Mouse (Mus musculus): ENCODE measurements at regions not wholly inside any gene's neighbourhood (a gene's known extent, or its start where the extent isn't known, plus 50 kb on each side); places are given as distances from the start of the nearest gene placed in this dataset.

- no peak for ATAC-seq (ENCODE audit: poor library complexity, severe bottlenecking)
These were observed 192.3 kb downstream of the Parm1 start for GRCm38 (mm10) chr5:91709494-91710286.

GRCm38 (mm10) chr5:91708149-91708548 is 190.7 kb downstream of the Parm1 start:
- no peak for ATAC-seq (ENCODE audit: poor library complexity, severe bottlenecking)

- ATAC-seq (ENCODE audit: poor library complexity, severe bottlenecking) = no peak
These were observed 179.7 kb downstream of the Parm1 start for GRCm38 (mm10) chr5:91697075-91697474.

GRCm38 (mm10) chr5:91696532-91696931 is 179.1 kb downstream of the Parm1 start:
- ATAC-seq (ENCODE audit: poor library complexity, severe bottlenecking) = no peak

DNA sequence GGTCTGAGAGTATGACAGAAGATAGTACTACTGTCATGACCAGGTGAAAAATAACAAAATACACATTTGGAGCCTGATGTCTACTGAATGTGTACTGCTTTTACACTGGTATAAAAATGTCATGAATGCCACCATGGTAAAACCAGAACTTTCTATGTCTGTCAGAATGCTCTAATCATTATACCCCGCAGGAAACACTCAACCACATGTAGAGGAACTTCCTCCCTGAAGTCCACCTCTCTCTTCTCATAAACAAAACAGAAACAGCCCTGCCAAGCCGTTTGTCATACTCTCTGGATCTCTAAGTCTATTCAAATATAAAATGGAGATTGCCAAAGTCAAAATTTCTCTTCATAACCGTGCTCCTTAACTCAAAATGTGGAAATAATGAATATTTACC is 178.2 kb downstream of the Parm1 start:
- ATAC-seq (ENCODE audit: poor library complexity, severe bottlenecking) = no peak

DNA sequence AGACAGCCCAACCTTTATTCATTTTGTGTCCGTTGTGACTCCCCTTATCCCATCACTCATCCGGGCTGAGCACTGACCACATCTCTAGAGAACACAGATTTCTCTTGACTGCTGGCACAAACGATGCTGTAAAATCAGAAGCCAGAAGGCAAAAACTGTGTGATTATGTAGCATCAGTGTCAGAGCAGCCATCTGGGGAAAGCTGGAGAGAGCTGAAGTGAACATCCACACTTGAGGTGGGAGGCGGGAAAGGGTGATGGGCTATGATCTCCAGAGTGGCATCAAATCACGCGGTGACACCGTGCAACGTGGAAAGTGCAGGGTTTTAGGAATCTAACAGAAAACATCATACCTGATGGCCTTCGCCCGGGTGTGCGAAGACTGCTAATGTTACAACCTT is 175.9 kb downstream of the Parm1 start:
- no peak for ATAC-seq (ENCODE audit: poor library complexity, severe bottlenecking)

GRCm38 (mm10) chr5:91692292-91692691 is 174.9 kb downstream of the Parm1 start:
- ATAC-seq (ENCODE audit: poor library complexity, severe bottlenecking) = no peak

GRCm38 (mm10) chr5:91678727-91679126 is 161.3 kb downstream of the Parm1 start:
- ATAC-seq (ENCODE audit: poor library complexity, severe bottlenecking) = no peak

Measured in megakaryocyte, adult 5-6 weeks (primary cell).